Comparison of ENCODE assay signal across 10 mouse cellular contexts in the genomic region with DNA sequence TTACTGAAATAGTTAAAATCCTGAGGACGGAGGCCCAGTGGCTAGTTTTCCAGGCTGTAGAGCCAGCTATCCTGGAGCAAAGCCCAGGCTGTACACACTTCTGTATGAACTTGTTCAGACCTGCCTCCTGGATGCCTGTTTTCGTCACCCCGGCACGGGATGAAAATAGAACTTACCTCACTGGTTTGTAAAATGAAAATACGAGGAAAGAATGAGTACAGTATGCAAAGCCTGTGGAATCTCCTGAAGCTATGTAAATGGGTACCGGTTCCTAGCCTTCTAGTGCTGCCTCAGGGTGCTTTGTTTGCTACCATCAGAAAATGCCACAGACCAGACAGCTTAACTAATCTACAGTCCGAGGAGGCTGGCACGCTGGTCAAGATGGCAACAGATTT.
DNase-seq lines count a peak whose midpoint lies in the region; ATAC-seq and TF ChIP-seq lines count a peak whose summit lies in the region.
"Had no signal": no experiment of that assay in that cellular context is flagged by ENCODE, and none has a peak within 500 bp of the region (broad histone marks: within the 10 kb centered on the region; RNA-seq: fewer than 3 reads in every experiment).

No protein-coding gene starts in this region.

- peaks cover 25% of the 10 kb centered on the region for H3K4me1 ChIP-seq in liver, adult 2 months (ENCODE audit: control insufficient read depth, insufficient read depth, low read length)
- peaks cover 5% of the 10 kb centered on the region; the same call in 1 of the 2 replicates for H3K4me1 ChIP-seq in liver, embryonic 12.5 days
- H3K4me1 ChIP-seq in stomach, embryonic 14.5 days (ENCODE audit: control insufficient read depth, insufficient read depth, low read length): no peaks in the 10 kb centered on the region
- H3K4me1 ChIP-seq in midbrain, embryonic 11.5 days (ENCODE audit: control insufficient read depth, insufficient read depth, low read length): no peaks in the 10 kb centered on the region
- H3K4me1 ChIP-seq: neural tube, embryonic 12.5 days had no signal

- DNase-seq in liver, adult 2 months (ENCODE audit: extremely low read depth, low read depth, low spot score): peak; percentile 80
- DNase-seq in fat pad, adult 2 months (ENCODE audit: extremely low read depth, low read depth, low spot score): peak; percentile 62
- DNase-seq in heart, postnatal 36 days: peak; percentile 28 to 53
- DNase-seq in T-cell, adult 2 months (ENCODE audit: low spot score): no peak
- no peak for DNase-seq in thymus, adult 18-20 months
- DNase-seq in midbrain, embryonic 11.5 days (ENCODE audit: low spot score, missing footprints): no peak

- H3K9ac ChIP-seq in liver, adult 2 months (ENCODE audit: low read depth, low read length): no peak overlapping the region
- H3K9ac ChIP-seq in liver, embryonic 12.5 days: no peak overlapping the region
- no peak overlapping the region for H3K9ac ChIP-seq in stomach, embryonic 14.5 days (replicated peaks; ENCODE audit: low read depth, low read length)
- H3K9ac ChIP-seq in midbrain, embryonic 11.5 days (ENCODE audit: low read length): no peak overlapping the region
- H3K9ac ChIP-seq: neural tube, embryonic 12.5 days had no signal

- no peaks in the 10 kb centered on the region for H3K36me3 ChIP-seq in liver, adult 2 months (ENCODE audit: control insufficient read depth, insufficient read depth, low read length)
- no peaks in the 10 kb centered on the region for H3K36me3 ChIP-seq in liver, embryonic 12.5 days
- no peaks in the 10 kb centered on the region for H3K36me3 ChIP-seq in stomach, embryonic 14.5 days (ENCODE audit: control insufficient read depth, insufficient read depth, low read length)
- H3K36me3 ChIP-seq in midbrain, embryonic 11.5 days (ENCODE audit: control insufficient read depth, insufficient read depth, low read length): no peaks in the 10 kb centered on the region
- H3K36me3 ChIP-seq: neural tube, embryonic 12.5 days had no signal

- H3K9me3 ChIP-seq in liver, embryonic 12.5 days (replicated peaks): no peaks in the 10 kb centered on the region
- H3K9me3 ChIP-seq in stomach, embryonic 14.5 days (ENCODE audit: control insufficient read depth, low read depth, low read length): no peaks in the 10 kb centered on the region
- no peaks in the 10 kb centered on the region for H3K9me3 ChIP-seq in midbrain, embryonic 11.5 days (ENCODE audit: control insufficient read depth, low read length)
- H3K9me3 ChIP-seq: neural tube, embryonic 12.5 days had no signal

- H3K4me2 ChIP-seq in liver, embryonic 12.5 days: no peak overlapping the region
- H3K4me2 ChIP-seq in stomach, embryonic 14.5 days (replicated peaks; ENCODE audit: low read depth, low read length): no peak overlapping the region
- no peak overlapping the region for H3K4me2 ChIP-seq in midbrain, embryonic 11.5 days
- H3K4me2 ChIP-seq: neural tube, embryonic 12.5 days had no signal

- TF ChIP-seq POLR2A in liver, adult 2 months (IDR thresholded peaks at IDR 0.05; ENCODE audit: extremely low read depth, insufficient read depth, low read length): no peak

- H3K27ac ChIP-seq in liver, adult 2 months (replicated peaks; ENCODE audit: insufficient read depth, low read depth, low read length): no peak overlapping the region
- no peak overlapping the region for H3K27ac ChIP-seq in liver, embryonic 12.5 days
- no peak overlapping the region; the same call in 1 of the 2 replicates for H3K27ac ChIP-seq in stomach, embryonic 14.5 days (ENCODE audit: low read length)
- no peak overlapping the region for H3K27ac ChIP-seq in midbrain, embryonic 11.5 days (ENCODE audit: low read depth, low read length)
- H3K27ac ChIP-seq: neural tube, embryonic 12.5 days had no signal

- H3K79me2 ChIP-seq in liver, adult 2 months (ENCODE audit: control insufficient read depth, insufficient read depth, low read length): no peaks in the 10 kb centered on the region

- intact Hi-C loops in heart, postnatal 36 days (cut with DNase I): loop anchor here (5.0 kb wide), 1 partner anchor 219 kb away; no protein-coding TSS in a partner anchor

- ATAC-seq in liver, embryonic 12.5 days: no peak
- ATAC-seq in stomach, embryonic 14.5 days (ENCODE audit: insufficient number of reproducible peaks, insufficient read depth, low FRiP score, low read depth): peak; percentile 77; the same call in 1 of the 2 replicates
- no peak for ATAC-seq in midbrain, embryonic 11.5 days (ENCODE audit: low FRiP score)

- TF ChIP-seq CTCF in liver, adult 2 months (IDR thresholded peaks at IDR 0.05; ENCODE audit: low read depth, low read length): no peak

- no peak overlapping the region for H3K4me3 ChIP-seq in liver, adult 2 months (ENCODE audit: insufficient read depth, low read depth, low read length)
- H3K4me3 ChIP-seq in liver, embryonic 12.5 days: no peak overlapping the region
- H3K4me3 ChIP-seq in stomach, embryonic 14.5 days (ENCODE audit: low read depth, low read length): no peak overlapping the region
- H3K4me3 ChIP-seq in midbrain, embryonic 11.5 days (ENCODE audit: low read depth, low read length): no peak overlapping the region
- H3K4me3 ChIP-seq: erythroblast, embryonic 14.5 days; neural tube, embryonic 12.5 days had no signal

- no peaks in the 10 kb centered on the region; the same call in 1 of the 2 replicates for H3K27me3 ChIP-seq in liver, adult 2 months (ENCODE audit: control insufficient read depth, insufficient read depth, low read length)
- H3K27me3 ChIP-seq in liver, embryonic 12.5 days (replicated peaks): no peaks in the 10 kb centered on the region
- no peaks in the 10 kb centered on the region for H3K27me3 ChIP-seq in stomach, embryonic 14.5 days (ENCODE audit: control insufficient read depth, insufficient read depth, low read length)
- no peaks in the 10 kb centered on the region for H3K27me3 ChIP-seq in midbrain, embryonic 11.5 days (ENCODE audit: control insufficient read depth, insufficient read depth, low read length)
- H3K27me3 ChIP-seq: neural tube, embryonic 12.5 days had no signal

- WGBS in liver, adult 2 months: 18% methylated on average over 8 of the region's 8 CpGs
- 55% methylated on average over 8 of the region's 8 CpGs for WGBS in liver, embryonic 12.5 days (ENCODE audit: insufficient replicate concordance)
- 38% methylated on average over 8 of the region's 8 CpGs for WGBS in stomach, embryonic 14.5 days
- 68% methylated on average over 8 of the region's 8 CpGs for WGBS in midbrain, embryonic 11.5 days

Comparison
In these comparisons a context has a peak if more than half of its experiments do, and no peak if none do; other contexts are left out.
1. DNase-seq: peak in liver, adult 2 months (single experiment), fat pad, adult 2 months (single experiment) and heart, postnatal 36 days (2 of 2); none in T-cell, adult 2 months (single experiment), thymus, adult 18-20 months (0 of 2) and midbrain, embryonic 11.5 days (single experiment).